ENCODE assay signal across 8 mouse cellular contexts in genomic region chr8:45333493-45333892, GRCm38 (mm10). TPM values are rescaled to one million over a fixed set of nuclear protein-coding genes. Genes with fewer than 3 reads are reported as not detected.
DNase-seq lines count a peak whose midpoint lies in the region; ATAC-seq and TF ChIP-seq lines count a peak whose summit lies in the region.

No protein-coding gene starts in this region.

- peaks cover 4% of the 10 kb centered on the region; the same call in 1 of the 2 replicates for H3K79me2 ChIP-seq in liver, adult 2 months (ENCODE audit: control insufficient read depth, insufficient read depth, low read length)

- H3K4me2 ChIP-seq in forebrain, embryonic 15.5 days (replicated peaks) = peak overlapping the region; percentile 94
- H3K4me2 ChIP-seq in hindbrain, postnatal 0 days (ENCODE audit: low read depth, low read length) = peak overlapping the region; percentile 97
- H3K4me2 ChIP-seq in lung, postnatal 0 days (replicated peaks; ENCODE audit: low read depth, low read length) = peak overlapping the region; percentile 93

- H3K27ac ChIP-seq in liver, adult 2 months (replicated peaks; ENCODE audit: insufficient read depth, low read depth, low read length) = peak overlapping the region; percentile 97
- no peak overlapping the region for H3K27ac ChIP-seq in forebrain, embryonic 15.5 days (replicated peaks)
- H3K27ac ChIP-seq in hindbrain, postnatal 0 days = no peak overlapping the region
- H3K27ac ChIP-seq in lung, postnatal 0 days (ENCODE audit: low read length) = peak overlapping the region; percentile 70
- H3K27ac ChIP-seq in olfactory bulb, adult 2 months (ENCODE audit: insufficient read depth, low read depth, low read length) = no peak overlapping the region; the same call in 1 of the 2 replicates

- TF ChIP-seq CTCF in liver, adult 2 months (IDR thresholded peaks at IDR 0.05; ENCODE audit: low read depth, low read length) = no peak
- no peak for TF ChIP-seq CTCF in hindbrain, postnatal 0 days (IDR thresholded peaks at IDR 0.05; ENCODE audit: low read depth)
- TF ChIP-seq CTCF in lung, postnatal 0 days (IDR thresholded peaks at IDR 0.05) = no peak
- TF ChIP-seq CTCF in olfactory bulb, adult 2 months (IDR thresholded peaks at IDR 0.05; ENCODE audit: insufficient read depth, low read depth, low read length) = no peak

- no peaks in the 10 kb centered on the region for H3K9me3 ChIP-seq in forebrain, embryonic 15.5 days
- no peaks in the 10 kb centered on the region for H3K9me3 ChIP-seq in hindbrain, postnatal 0 days (ENCODE audit: low read length)
- no peaks in the 10 kb centered on the region for H3K9me3 ChIP-seq in lung, postnatal 0 days (ENCODE audit: low read length)

- peaks cover 7% of the 10 kb centered on the region for H3K36me3 ChIP-seq in liver, adult 2 months (ENCODE audit: control insufficient read depth, insufficient read depth, low read length)
- H3K36me3 ChIP-seq in forebrain, embryonic 15.5 days = no peaks in the 10 kb centered on the region
- no peaks in the 10 kb centered on the region; the same call in 1 of the 2 replicates for H3K36me3 ChIP-seq in hindbrain, postnatal 0 days (ENCODE audit: insufficient read depth, low read length)
- no peaks in the 10 kb centered on the region for H3K36me3 ChIP-seq in lung, postnatal 0 days (ENCODE audit: insufficient read depth, low read length)

- peaks cover 12% of the 10 kb centered on the region for H3K4me1 ChIP-seq in liver, adult 2 months (ENCODE audit: control insufficient read depth, insufficient read depth, low read length)
- H3K4me1 ChIP-seq in forebrain, embryonic 15.5 days = peaks cover 5% of the 10 kb centered on the region
- peaks cover 7% of the 10 kb centered on the region; the same call in 1 of the 2 replicates for H3K4me1 ChIP-seq in hindbrain, postnatal 0 days (ENCODE audit: insufficient read depth, low read length)
- H3K4me1 ChIP-seq in lung, postnatal 0 days (ENCODE audit: insufficient read depth, low read depth, low read length) = no peaks in the 10 kb centered on the region
- peaks cover 8% of the 10 kb centered on the region for H3K4me1 ChIP-seq in olfactory bulb, adult 2 months (ENCODE audit: control insufficient read depth, insufficient read depth, low read length)

- H3K4me3 ChIP-seq in liver, adult 2 months (ENCODE audit: insufficient read depth, low read depth, low read length) = peak overlapping the region; percentile 92
- peak overlapping the region; percentile 52 for H3K4me3 ChIP-seq in forebrain, embryonic 15.5 days
- H3K4me3 ChIP-seq in hindbrain, postnatal 0 days (ENCODE audit: low read length) = peak overlapping the region; percentile 72
- H3K4me3 ChIP-seq in lung, postnatal 0 days (ENCODE audit: low read depth, low read length) = peak overlapping the region; percentile 63
- H3K4me3 ChIP-seq in olfactory bulb, adult 2 months (ENCODE audit: insufficient read depth, low read depth, low read length) = peak overlapping the region; percentile 57

- TF ChIP-seq EP300 in lung, postnatal 0 days (IDR thresholded peaks at IDR 0.05) = no peak

- peak overlapping the region; percentile 58 for H3K9ac ChIP-seq in liver, adult 2 months (ENCODE audit: low read depth, low read length)
- H3K9ac ChIP-seq in forebrain, embryonic 15.5 days (replicated peaks) = peak overlapping the region; percentile 56
- peak overlapping the region; percentile 57; the same call in 1 of the 2 replicates for H3K9ac ChIP-seq in hindbrain, postnatal 0 days (replicated peaks; ENCODE audit: low read length)
- H3K9ac ChIP-seq in lung, postnatal 0 days (replicated peaks; ENCODE audit: low read depth) = peak overlapping the region; percentile 37; the same call in 1 of the 2 replicates

- peak; percentile 51 for ATAC-seq in forebrain, embryonic 15.5 days (replicated peaks)
- ATAC-seq in hindbrain, postnatal 0 days = peak; percentile 64
- peak; percentile 63 for ATAC-seq in lung, postnatal 0 days

- H3K27me3 ChIP-seq in liver, adult 2 months (ENCODE audit: control insufficient read depth, insufficient read depth, low read length) = no peaks in the 10 kb centered on the region
- H3K27me3 ChIP-seq in forebrain, embryonic 15.5 days = no peaks in the 10 kb centered on the region
- H3K27me3 ChIP-seq in hindbrain, postnatal 0 days (ENCODE audit: insufficient read depth, low read length) = no peaks in the 10 kb centered on the region
- no peaks in the 10 kb centered on the region for H3K27me3 ChIP-seq in lung, postnatal 0 days (replicated peaks; ENCODE audit: insufficient read depth, low read length)

- DNase-seq in liver, adult 2 months (ENCODE audit: extremely low read depth, low read depth, low spot score) = peak; percentile 80
- DNase-seq in liver = no peak
- peak; percentile 57 for DNase-seq in adrenal gland, postnatal 14 days
- no peak for DNase-seq in hindbrain, postnatal 0 days (ENCODE audit: low spot score)
- peak; percentile 49 for DNase-seq in lung, postnatal 0 days (ENCODE audit: low spot score)
- DNase-seq in T-cell, adult 2 months (ENCODE audit: low spot score) = no peak

- no peak for TF ChIP-seq POLR2A in liver, adult 2 months (IDR thresholded peaks at IDR 0.05; ENCODE audit: extremely low read depth, insufficient read depth, low read length)
- TF ChIP-seq POLR2A in olfactory bulb, adult 2 months (IDR thresholded peaks at IDR 0.05; ENCODE audit: insufficient read depth, low read depth, low read length) = no peak

- WGBS in liver, adult 2 months = 1% methylated on average over 8 of the region's 8 CpGs
- 3% methylated on average over 8 of the region's 8 CpGs for WGBS in forebrain, embryonic 15.5 days
- WGBS in hindbrain, postnatal 0 days = 3% methylated on average over 8 of the region's 8 CpGs
- 4% methylated on average over 8 of the region's 8 CpGs for WGBS in lung, postnatal 0 days
- WGBS in olfactory bulb, adult 2 months = 12% methylated on average over 8 of the region's 8 CpGs

RNA-seq across cellular contexts. Expression of gene Cyp4v3, which starts 0.5 kb away (rescaled TPM):
- 170 and 235 TPM in 2 replicates for total RNA-seq in liver, adult 2 months (2014; rRNA removed)
- 60.2 and 66.1 TPM in 2 replicates for polyA plus RNA-seq in liver, adult 2 months (2012; rRNA removed)
- total RNA-seq in adrenal gland, postnatal 14 days (2021) = 11.3 and 18.6 TPM in 2 replicates
- polyA plus RNA-seq in forebrain, embryonic 15.5 days (2015; fragmentation: Nextera tagmentation; extraction: Ambion mirVana) = 0.56 and 0.68 TPM in 2 replicates
- total RNA-seq in hindbrain, postnatal 0 days (2014; rRNA removed) = 2.4 and 3.1 TPM in 2 replicates
- polyA plus RNA-seq in hindbrain, postnatal 0 days (2015; fragmentation: Nextera tagmentation; extraction: Ambion mirVana) = 2.8 and 3.0 TPM in 2 replicates
- polyA plus RNA-seq in lung, postnatal 0 days (2015; fragmentation: Nextera tagmentation; extraction: Ambion mirVana) = 13.2 and 13.6 TPM in 2 replicates
- polyA plus RNA-seq in olfactory bulb, adult 2 months (2012; ENCODE audit: insufficient read depth, insufficient read length, low replicate concordance, missing spikeins) = not detected in 2 replicates

RNA-seq across cellular contexts. Expression of gene Gm45753, which starts 25.2 kb away (rescaled TPM):
- total RNA-seq in liver, adult 2 months (2014; rRNA removed) = 0.37 and 1.3 TPM in 2 replicates
- polyA plus RNA-seq in liver, adult 2 months (2012; rRNA removed) = 0.21 and 0.24 TPM in 2 replicates
- 0.23 and 6.5 TPM in 2 replicates for total RNA-seq in adrenal gland, postnatal 14 days (2021)
- 0.11 TPM in 1 of 2 replicates, not detected in the other for polyA plus RNA-seq in forebrain, embryonic 15.5 days (2015; fragmentation: Nextera tagmentation; extraction: Ambion mirVana)
- total RNA-seq in hindbrain, postnatal 0 days (2014; rRNA removed) = not detected in 2 replicates
- not detected in 2 replicates for polyA plus RNA-seq in hindbrain, postnatal 0 days (2015; fragmentation: Nextera tagmentation; extraction: Ambion mirVana)
- 0.05 and 0.12 TPM in 2 replicates for polyA plus RNA-seq in lung, postnatal 0 days (2015; fragmentation: Nextera tagmentation; extraction: Ambion mirVana)
- not detected in 2 replicates for polyA plus RNA-seq in olfactory bulb, adult 2 months (2012; ENCODE audit: insufficient read depth, insufficient read length, low replicate concordance, missing spikeins)

RNA-seq across cellular contexts. Expression of gene Klkb1, which starts 38.8 kb away (rescaled TPM):
- total RNA-seq in liver, adult 2 months (2014; rRNA removed) = 205 and 206 TPM in 2 replicates
- polyA plus RNA-seq in liver, adult 2 months (2012; rRNA removed) = 62.6 and 67.7 TPM in 2 replicates
- 0.45 and 9.4 TPM in 2 replicates for total RNA-seq in adrenal gland, postnatal 14 days (2021)
- not detected in 2 replicates for polyA plus RNA-seq in forebrain, embryonic 15.5 days (2015; fragmentation: Nextera tagmentation; extraction: Ambion mirVana)
- 0.16 TPM in 1 of 2 replicates, not detected in the other for total RNA-seq in hindbrain, postnatal 0 days (2014; rRNA removed)
- polyA plus RNA-seq in hindbrain, postnatal 0 days (2015; fragmentation: Nextera tagmentation; extraction: Ambion mirVana) = 0.06 TPM in 1 of 2 replicates, not detected in the other
- polyA plus RNA-seq in lung, postnatal 0 days (2015; fragmentation: Nextera tagmentation; extraction: Ambion mirVana) = 0.15 and 0.25 TPM in 2 replicates
- not detected in 2 replicates for polyA plus RNA-seq in olfactory bulb, adult 2 months (2012; ENCODE audit: insufficient read depth, insufficient read length, low replicate concordance, missing spikeins)

RNA-seq across cellular contexts. Expression of gene Fam149a, which starts 48.6 kb away (rescaled TPM):
- 8.3 and 8.7 TPM in 2 replicates for total RNA-seq in liver, adult 2 months (2014; rRNA removed)
- polyA plus RNA-seq in liver, adult 2 months (2012; rRNA removed) = 10.7 and 11.1 TPM in 2 replicates
- total RNA-seq in adrenal gland, postnatal 14 days (2021) = 6.4 and 7.3 TPM in 2 replicates
- polyA plus RNA-seq in forebrain, embryonic 15.5 days (2015; fragmentation: Nextera tagmentation; extraction: Ambion mirVana) = 4.5 and 5.1 TPM in 2 replicates
- total RNA-seq in hindbrain, postnatal 0 days (2014; rRNA removed) = 24.6 and 27.7 TPM in 2 replicates
- polyA plus RNA-seq in hindbrain, postnatal 0 days (2015; fragmentation: Nextera tagmentation; extraction: Ambion mirVana) = 19.8 and 20.2 TPM in 2 replicates
- polyA plus RNA-seq in lung, postnatal 0 days (2015; fragmentation: Nextera tagmentation; extraction: Ambion mirVana) = 7.3 and 8.4 TPM in 2 replicates
- polyA plus RNA-seq in olfactory bulb, adult 2 months (2012; ENCODE audit: insufficient read depth, insufficient read length, low replicate concordance, missing spikeins) = not detected in 2 replicates

Comparison
In these comparisons a context has a peak if more than half of its experiments do, and no peak if none do; other contexts are left out.
1. DNase-seq: peak in liver, adult 2 months (single experiment), adrenal gland, postnatal 14 days (single experiment) and lung, postnatal 0 days (single experiment); none in liver (single experiment), hindbrain, postnatal 0 days (single experiment) and T-cell, adult 2 months (single experiment).
2. H3K27ac ChIP-seq: peak in liver, adult 2 months (single experiment) and lung, postnatal 0 days (single experiment); none in forebrain, embryonic 15.5 days (single experiment), hindbrain, postnatal 0 days (single experiment) and olfactory bulb, adult 2 months (single experiment).
3. Peak in every context shown above with its lines, with median percentiles within 50 percentile points of each other: H3K4me3 ChIP-seq, H3K9ac ChIP-seq, ATAC-seq and H3K4me2 ChIP-seq.